Mouse (Mus musculus): ENCODE results near the gene Nudt8.

Gene Nudt8

GRCm38 (mm10) chr19:4051016-4051415 lies 50.6 kb downstream of the Nudt8 start:
- DNase-seq (ENCODE audit: low spot score in 2 of 2) = no peak
